Mouse (Mus musculus) heart, postnatal 0 days (tissue): ENCODE measurements around the gene Mef2d. TPM values are rescaled to one million over a fixed set of nuclear protein-coding genes. Genes with fewer than 3 reads are reported as not detected.

Experiments
- ATAC-seq: fragments of 200-750 bp; cut with Nextera tagmentation; 2 replicates; pipeline ENCODE4 v1.8.0; 2017; ENCODE audit warnings: low read depth, moderate number of reproducible peaks, moderate library complexity; ENCODE audit not compliant: insufficient read depth
- DNase-seq: peaks from one replicate; pipeline ENCODE4 v3.0.0-alpha.2; 2016; ENCODE audit warnings: low spot score
- H3K27ac ChIP-seq: fragments of 300-500 bp; sonication (generic); 2 replicates; pipeline ENCODE4 v1.5.1; 2014; ENCODE audit warnings: low read depth, mild to moderate bottlenecking
- H3K27me3 ChIP-seq: fragments of 300-500 bp; sonication (generic); 2 replicates; pipeline ENCODE4 v1.6.1; 2014; ENCODE audit warnings: low read length, mixed read lengths; ENCODE audit not compliant: control insufficient read depth, insufficient read depth
- H3K36me3 ChIP-seq: fragments of 300-500 bp; sonication (generic); replicated peaks from 2 replicates; pipeline ENCODE4 v1.6.1; 2014; ENCODE audit warnings: low read length, mixed read lengths; ENCODE audit not compliant: control insufficient read depth, insufficient read depth
- H3K4me1 ChIP-seq: fragments of 300-500 bp; sonication (generic); 2 replicates; pipeline ENCODE4 v1.6.1; 2014; ENCODE audit warnings: antibody characterized with exemption; ENCODE audit not compliant: control insufficient read depth, insufficient read depth
- H3K4me2 ChIP-seq: fragments of 300-500 bp; sonication (generic); 2 replicates; pipeline ENCODE4 v1.6.1; 2014; ENCODE audit warnings: low read depth, mild to moderate bottlenecking, low read length, moderate library complexity
- H3K4me3 ChIP-seq: fragments of 300-500 bp; sonication (generic); 2 replicates; pipeline ENCODE4 v1.5.1; 2014; ENCODE audit warnings: low read depth, low read length
- H3K9ac ChIP-seq: fragments of 300-500 bp; sonication (generic); replicated peaks from 2 replicates; pipeline ENCODE4 v1.6.1; 2014; ENCODE audit warnings: low read depth, low read length, mixed read lengths
- H3K9me3 ChIP-seq: fragments of 300-500 bp; sonication (generic); replicated peaks from 2 replicates; pipeline ENCODE4 v1.6.1; 2016; ENCODE audit warnings: low read length; ENCODE audit not compliant: control insufficient read depth
- CTCF ChIP-seq: IDR thresholded peaks from 2 replicates; pipeline ENCODE4 v1.5.1; 2016; ENCODE audit warnings: antibody characterized with exemption, control low read depth, low read depth
- EP300 ChIP-seq: IDR thresholded peaks from 2 replicates; pipeline ENCODE4 v1.6.1; 2016; ENCODE audit warnings: antibody characterized with exemption, low read depth
- whole genome bisulfite sequencing: fragments of 180-500 bp; shearing (Covaris S2); extraction: QIAGEN DNeasy Blood & Tissue Kit; methylation state at CpG from one replicate; pipeline ENCODE4 v1.1.7; 2014; 5-methylcytosine and 5-hydroxymethylcytosine counted together
- polyA plus RNA-seq: library from polyadenylated mRNA; unstranded; fragments of >200 nt; fragmentation: Nextera tagmentation; extraction: Ambion mirVana; gene quantifications from 2 replicates; pipeline ENCODE4 v1.2.1, GENCODE M21; 2015
- total RNA-seq: library from RNA; depleted of rRNA; stranded (reverse); fragments of >200 nt; gene quantifications from 2 replicates; pipeline ENCODE4 v1.2.3, GENCODE M21; 2014; ENCODE audit warnings: low replicate concordance

Gene Mef2d
- total and polyA plus RNA-seq, 2 experiments from 2014 or later = 30.0 to 70.8 TPM

GRCm38 (mm10) chr3:88209306-88209705, 67.1 kb downstream of the Mef2d start:
- DNase-seq (no peak), ATAC-seq (no peak)
- H3K4me1 ChIP-seq = no peaks in the 10 kb centered on the region
- 5% methylated on average over 6 of the region's 6 CpGs for WGBS
- H3K9ac ChIP-seq = no peak overlapping the region
- no peaks in the 10 kb centered on the region for H3K9me3 ChIP-seq
- peaks cover 99% of the 10 kb centered on the region for H3K27me3 ChIP-seq
- no peak overlapping the region for H3K27ac ChIP-seq
- no peak for TF ChIP-seq CTCF
- no peak for TF ChIP-seq EP300
- H3K4me3 ChIP-seq = no peak overlapping the region
- no peaks in the 10 kb centered on the region for H3K36me3 ChIP-seq
- H3K4me2 ChIP-seq = no peak overlapping the region

GRCm38 (mm10) chr3:88210121-88210520, 67.9 kb downstream of the Mef2d start:
- no peak overlapping the region for H3K9ac ChIP-seq
- WGBS = 34% methylated on average over 2 of the region's 2 CpGs

GRCm38 (mm10) chr3:88210918-88211317, 68.7 kb downstream of the Mef2d start:
- Histone ChIP-seq H3K9ac (no peak overlapping the region), H3K4me1 (peaks cover 12% of the 10 kb centered on the region), H3K9me3 (no peaks in the 10 kb centered on the region), H3K4me3 (no peak overlapping the region), H3K27ac (no peak overlapping the region), H3K36me3 (no peaks in the 10 kb centered on the region), H3K4me2 (no peak overlapping the region), H3K27me3 (peaks cover 99% of the 10 kb centered on the region)
- ATAC-seq (no peak), DNase-seq (no peak)
- 30% methylated on average over 2 of the region's 2 CpGs for WGBS
- TF ChIP-seq CTCF (no peak), EP300 (no peak)

More at GRCm38 (mm10) chr3:88210121-88210520, 67.9 kb downstream of the Mef2d start:
- Histone ChIP-seq H3K27ac (no peak overlapping the region), H3K4me2 (no peak overlapping the region), H3K4me1 (peaks cover 4% of the 10 kb centered on the region), H3K36me3 (no peaks in the 10 kb centered on the region), H3K9me3 (no peaks in the 10 kb centered on the region), H3K27me3 (peaks cover 99% of the 10 kb centered on the region), H3K4me3 (no peak overlapping the region)
- TF ChIP-seq CTCF = no peak
- TF ChIP-seq EP300 = no peak
- DNase-seq (no peak), ATAC-seq (no peak)

GRCm38 (mm10) chr3:88212356-88212755, 70.2 kb downstream of the Mef2d start:
- Histone ChIP-seq H3K9ac (no peak overlapping the region), H3K4me3 (no peak overlapping the region), H3K27me3 (peaks cover 99% of the 10 kb centered on the region), H3K4me1 (peaks cover 12% of the 10 kb centered on the region), H3K9me3 (no peaks in the 10 kb centered on the region), H3K27ac (no peak overlapping the region), H3K4me2 (no peak overlapping the region), H3K36me3 (no peaks in the 10 kb centered on the region)
- ATAC-seq = no peak
- DNase-seq = no peak
- TF ChIP-seq EP300 (no peak), CTCF (no peak)
- 7% methylated on average over 1 of the region's 1 CpGs for WGBS

- Histone ChIP-seq H3K36me3 (no peaks in the 10 kb centered on the region), H3K27me3 (peaks cover 98% of the 10 kb centered on the region), H3K4me2 (no peak overlapping the region), H3K27ac (no peak overlapping the region), H3K4me1 (peaks cover 12% of the 10 kb centered on the region), H3K4me3 (no peak overlapping the region), H3K9ac (no peak overlapping the region), H3K9me3 (no peaks in the 10 kb centered on the region)
- 10% methylated on average over 2 of the region's 2 CpGs for WGBS
- no peak for TF ChIP-seq EP300
- no peak for TF ChIP-seq CTCF
- DNase-seq = no peak
- no peak for ATAC-seq
Measured at GRCm38 (mm10) chr3:88213019-88213418, 70.8 kb downstream of the Mef2d start.

- Histone ChIP-seq H3K36me3 (no peaks in the 10 kb centered on the region), H3K27me3 (peaks cover 96% of the 10 kb centered on the region), H3K9me3 (no peaks in the 10 kb centered on the region), H3K27ac (no peak overlapping the region), H3K4me2 (peak overlapping the region; percentile 58), H3K4me3 (peak overlapping the region; percentile 43), H3K9ac (no peak overlapping the region), H3K4me1 (peaks cover 12% of the 10 kb centered on the region)
- ATAC-seq (no peak), DNase-seq (no peak)
- 3% methylated on average over 42 of the region's 42 CpGs for WGBS
- no peak for TF ChIP-seq CTCF
- TF ChIP-seq EP300 = no peak
Measured at GRCm38 (mm10) chr3:88214197-88214938, 72.2 kb downstream of the Mef2d start.
